Mouse (Mus musculus) cortical plate, adult 2 months (tissue): ENCODE measurements around the gene Tmem206.

Source experiments
- CTCF ChIP-seq: fragments of 200-500 bp; IDR thresholded peaks from 2 replicates; pipeline ENCODE4 v1.5.1; 2011; ENCODE audit warnings: mild to moderate bottlenecking, control low read depth, low read length; ENCODE audit not compliant: insufficient read depth; ENCODE audit errors: extremely low read depth
- POLR2A ChIP-seq: fragments of 200-500 bp; IDR thresholded peaks from 2 replicates; pipeline ENCODE4 v1.6.1; 2011; ENCODE audit warnings: mild to moderate bottlenecking, low read length, control low read depth; ENCODE audit not compliant: insufficient read depth; ENCODE audit errors: extremely low read depth

DNA sequence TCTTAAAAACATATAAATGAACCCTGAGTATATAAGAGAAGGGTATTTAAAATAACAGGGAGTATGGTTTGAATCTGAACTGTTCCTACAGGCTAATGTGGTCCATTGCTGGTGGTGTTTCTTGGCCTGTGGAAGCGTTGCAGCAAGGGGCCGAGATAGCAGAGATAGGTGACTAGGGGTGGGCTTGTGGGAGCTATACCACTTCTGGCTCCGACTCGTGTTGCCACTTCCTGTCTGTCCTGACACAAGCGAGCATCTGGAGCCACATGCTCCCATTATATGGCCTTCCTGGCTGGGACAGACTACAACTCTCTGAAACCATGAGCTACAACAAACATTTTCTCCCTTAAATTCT lies 49.9 kb downstream of the Tmem206 start:
- no peak for TF ChIP-seq CTCF
- TF ChIP-seq POLR2A, result no peak
